Mouse (Mus musculus): ENCODE data around the gene Nptx1.

The Nptx1 gene

GRCm38 (mm10) chr11:119547951-119548591 lies 518 bp upstream of the Nptx1 start:
- TF ChIP-seq NANOG (IDR thresholded peaks at IDR 0.05; ENCODE audit: borderline replicate concordance, low read length) (no peak), CTCF (conservative IDR thresholded peaks at IDR 0.05; ENCODE audit: low read length) (no peak), POU5F1 (IDR thresholded peaks at IDR 0.05; ENCODE audit: borderline replicate concordance, low read length) (no peak)
- Histone ChIP-seq H3K4me1 (replicated peaks; ENCODE audit: low read depth, low read length) (peaks cover 43% of the 10 kb centered on the region), H3K4me3 (replicated peaks; ENCODE audit: low read length) (peak overlapping the region; percentile 77), H3K27me3 (ENCODE audit: insufficient read depth, low read length) (peaks cover 98% of the 10 kb centered on the region), H3K9me3 (ENCODE audit: low read length) (no peaks in the 10 kb centered on the region), H3K36me3 (ENCODE audit: insufficient read depth, low read length) (no peaks in the 10 kb centered on the region)

GRCm38 (mm10) chr11:119546496-119547182 lies 914 bp downstream of the Nptx1 start:
- Histone ChIP-seq H3K27me3 (ENCODE audit: insufficient read depth, low read length) (peaks cover 98% of the 10 kb centered on the region), H3K4me1 (replicated peaks; ENCODE audit: low read depth, low read length) (peaks cover 43% of the 10 kb centered on the region), H3K9me3 (ENCODE audit: low read length) (no peaks in the 10 kb centered on the region), H3K36me3 (ENCODE audit: insufficient read depth, low read length) (no peaks in the 10 kb centered on the region), H3K4me3 (replicated peaks; ENCODE audit: low read length) (peak overlapping the region; percentile 77)
- TF ChIP-seq NANOG (IDR thresholded peaks at IDR 0.05; ENCODE audit: borderline replicate concordance, low read length) (no peak), POU5F1 (IDR thresholded peaks at IDR 0.05; ENCODE audit: borderline replicate concordance, low read length) (no peak), CTCF (conservative IDR thresholded peaks at IDR 0.05; ENCODE audit: low read length) (no peak)

GRCm38 (mm10) chr11:119545741-119546495 lies 1.6 kb downstream of the Nptx1 start:
- no peaks in the 10 kb centered on the region for H3K36me3 ChIP-seq (ENCODE audit: insufficient read depth, low read length)
- TF ChIP-seq CTCF (conservative IDR thresholded peaks at IDR 0.05; ENCODE audit: low read length) (no peak), POU5F1 (IDR thresholded peaks at IDR 0.05; ENCODE audit: borderline replicate concordance, low read length) (no peak), NANOG (IDR thresholded peaks at IDR 0.05; ENCODE audit: borderline replicate concordance, low read length) (no peak)
- no peak overlapping the region for H3K4me3 ChIP-seq (replicated peaks; ENCODE audit: low read length)
- H3K4me1 ChIP-seq (replicated peaks; ENCODE audit: low read depth, low read length), result peaks cover 43% of the 10 kb centered on the region
- H3K9me3 ChIP-seq (ENCODE audit: low read length), result no peaks in the 10 kb centered on the region
- peaks cover 98% of the 10 kb centered on the region for H3K27me3 ChIP-seq (ENCODE audit: insufficient read depth, low read length)

- Histone ChIP-seq H3K36me3 (ENCODE audit: insufficient read depth, low read length) (no peaks in the 10 kb centered on the region), H3K9me3 (ENCODE audit: low read length) (no peaks in the 10 kb centered on the region), H3K4me3 (replicated peaks; ENCODE audit: low read length) (no peak overlapping the region), H3K27me3 (ENCODE audit: insufficient read depth, low read length) (peaks cover 98% of the 10 kb centered on the region), H3K4me1 (replicated peaks; ENCODE audit: low read depth, low read length) (peaks cover 47% of the 10 kb centered on the region)
- no peak for TF ChIP-seq NANOG (IDR thresholded peaks at IDR 0.05; ENCODE audit: borderline replicate concordance, low read length)
- no peak for TF ChIP-seq CTCF (conservative IDR thresholded peaks at IDR 0.05; ENCODE audit: low read length)
- TF ChIP-seq POU5F1 (IDR thresholded peaks at IDR 0.05; ENCODE audit: borderline replicate concordance, low read length), result no peak
Measured at GRCm38 (mm10) chr11:119545281-119545680, 2.3 kb downstream of the Nptx1 start.

- TF ChIP-seq CTCF (conservative IDR thresholded peaks at IDR 0.05; ENCODE audit: low read length) (no peak), POU5F1 (IDR thresholded peaks at IDR 0.05; ENCODE audit: borderline replicate concordance, low read length) (no peak), NANOG (IDR thresholded peaks at IDR 0.05; ENCODE audit: borderline replicate concordance, low read length) (no peak)
- Histone ChIP-seq H3K27me3 (ENCODE audit: insufficient read depth, low read length) (peaks cover 97% of the 10 kb centered on the region), H3K4me3 (replicated peaks; ENCODE audit: low read length) (no peak overlapping the region), H3K36me3 (ENCODE audit: insufficient read depth, low read length) (no peaks in the 10 kb centered on the region), H3K9me3 (ENCODE audit: low read length) (no peaks in the 10 kb centered on the region), H3K4me1 (replicated peaks; ENCODE audit: low read depth, low read length) (peaks cover 45% of the 10 kb centered on the region)
Measured at GRCm38 (mm10) chr11:119544518-119545105, 2.9 kb downstream of the Nptx1 start.

GRCm38 (mm10) chr11:119543816-119544517 lies 3.6 kb downstream of the Nptx1 start:
- H3K27me3 ChIP-seq (ENCODE audit: insufficient read depth, low read length), result peaks cover 95% of the 10 kb centered on the region
- TF ChIP-seq CTCF (conservative IDR thresholded peaks at IDR 0.05; ENCODE audit: low read length) (no peak), POU5F1 (IDR thresholded peaks at IDR 0.05; ENCODE audit: borderline replicate concordance, low read length) (no peak), NANOG (IDR thresholded peaks at IDR 0.05; ENCODE audit: borderline replicate concordance, low read length) (no peak)
- H3K36me3 ChIP-seq (ENCODE audit: insufficient read depth, low read length), result no peaks in the 10 kb centered on the region

GRCm38 (mm10) chr11:119542886-119543285 lies 4.7 kb downstream of the Nptx1 start:
- TF ChIP-seq NANOG (IDR thresholded peaks at IDR 0.05; ENCODE audit: borderline replicate concordance, low read length), result no peak
- H3K9me3 ChIP-seq (ENCODE audit: low read length), result no peaks in the 10 kb centered on the region
- H3K27me3 ChIP-seq (ENCODE audit: insufficient read depth, low read length), result peaks cover 90% of the 10 kb centered on the region
- H3K36me3 ChIP-seq (ENCODE audit: insufficient read depth, low read length), result no peaks in the 10 kb centered on the region
- H3K4me1 ChIP-seq (replicated peaks; ENCODE audit: low read depth, low read length), result peaks cover 29% of the 10 kb centered on the region
- H3K4me3 ChIP-seq (replicated peaks; ENCODE audit: low read length), result no peak overlapping the region

More at GRCm38 (mm10) chr11:119543816-119544517, 3.6 kb downstream of the Nptx1 start:
- Histone ChIP-seq H3K9me3 (ENCODE audit: low read length) (no peaks in the 10 kb centered on the region), H3K4me3 (replicated peaks; ENCODE audit: low read length) (no peak overlapping the region), H3K4me1 (replicated peaks; ENCODE audit: low read depth, low read length) (peaks cover 40% of the 10 kb centered on the region)

All from E14TG2a.4 (cell line).